Mouse (Mus musculus) lung, adult 2 months (tissue): ENCODE measurements at regions not wholly inside any gene's neighbourhood (a gene's known extent, or its start where the extent isn't known, plus 50 kb on each side); places are given as distances from the start of the nearest gene placed in this dataset.

ENCODE experiments used
- DNase-seq: peaks from one replicate; pipeline ENCODE4 v3.0.0; 2022
- H3K4me1 ChIP-seq: fragments of 200-500 bp; 2 replicates; pipeline ENCODE4 v1.6.1; 2011; ENCODE audit warnings: low read length; ENCODE audit not compliant: control insufficient read depth, insufficient read depth
- H3K4me3 ChIP-seq: fragments of 200-500 bp; replicated peaks from 2 replicates; pipeline ENCODE3; 2011; ENCODE audit warnings: low read depth, mild to moderate bottlenecking, control low read depth, low read length; ENCODE audit errors: extremely low read depth
- CTCF ChIP-seq: fragments of 200-500 bp; IDR thresholded peaks from 2 replicates; pipeline ENCODE4 v1.5.1; 2011; ENCODE audit warnings: mild to moderate bottlenecking, low read length, control low read depth; ENCODE audit not compliant: insufficient read depth
- POLR2A ChIP-seq: fragments of 200-500 bp; IDR thresholded peaks from 2 replicates; pipeline ENCODE4 v1.6.1; 2011; ENCODE audit warnings: low read depth, mild to moderate bottlenecking, control low read depth, low read length, borderline replicate concordance; ENCODE audit errors: extremely low read depth
- WGBS: fragments of 180-500 bp; shearing (Covaris S2); methylation state at CpG from one replicate; pipeline ENCODE4 v1.1.7; 2018; 5-methylcytosine and 5-hydroxymethylcytosine counted together

DNA sequence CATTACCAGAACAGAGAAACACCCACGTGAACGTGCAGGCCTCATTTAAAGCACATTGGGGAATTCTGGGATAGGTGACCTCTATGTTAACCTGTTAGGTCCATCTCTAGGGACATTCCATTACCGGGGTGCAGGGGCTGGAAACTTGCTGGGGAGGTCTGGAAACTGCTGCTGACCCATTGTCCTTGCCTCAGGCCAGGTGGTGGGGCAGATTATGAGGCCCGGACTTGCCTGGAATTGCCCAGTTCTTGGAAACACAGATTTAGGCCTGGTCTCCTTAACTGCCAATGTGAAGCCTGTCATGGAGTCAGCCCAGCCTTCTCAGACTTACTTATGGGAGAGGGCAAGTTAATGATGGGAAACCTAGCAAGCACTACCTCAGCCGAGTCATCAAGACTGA, 175.3 kb upstream of the Klf7 start:
- Histone ChIP-seq H3K4me3 (no peak overlapping the region), H3K4me1 (peaks cover 4% of the 10 kb centered on the region)
- no peak for TF ChIP-seq CTCF
- no peak for TF ChIP-seq POLR2A
- WGBS, result 85% methylated on average over 5 of the region's 5 CpGs
- DNase-seq, result no peak

DNA sequence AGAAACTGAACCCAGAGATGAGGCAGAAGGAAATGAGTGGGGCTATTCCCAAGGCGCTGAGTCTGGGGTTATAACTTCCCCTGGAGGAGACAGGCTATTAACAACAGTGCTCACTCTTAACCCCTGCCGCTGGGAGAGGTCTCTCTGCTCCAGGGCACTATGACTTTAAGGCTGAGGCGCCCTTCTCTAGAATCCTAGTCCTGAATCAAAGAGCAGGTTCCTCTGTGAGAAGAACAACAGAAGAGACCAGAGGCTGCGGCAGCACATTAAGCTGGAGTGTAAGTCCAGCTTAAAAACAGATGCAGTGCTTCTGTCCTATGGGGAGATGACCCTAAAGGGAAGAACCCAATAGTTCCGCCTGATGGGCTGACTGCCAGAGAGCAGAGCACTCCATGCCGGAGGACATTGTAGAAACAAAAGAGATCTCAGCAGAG, 173.4 kb upstream of the Klf7 start:
- TF ChIP-seq CTCF, result no peak
- no peak for TF ChIP-seq POLR2A
- no peak for DNase-seq
- Histone ChIP-seq H3K4me1 (no peaks in the 10 kb centered on the region), H3K4me3 (no peak overlapping the region)
- WGBS, result 34% methylated on average over 6 of the region's 6 CpGs

DNA sequence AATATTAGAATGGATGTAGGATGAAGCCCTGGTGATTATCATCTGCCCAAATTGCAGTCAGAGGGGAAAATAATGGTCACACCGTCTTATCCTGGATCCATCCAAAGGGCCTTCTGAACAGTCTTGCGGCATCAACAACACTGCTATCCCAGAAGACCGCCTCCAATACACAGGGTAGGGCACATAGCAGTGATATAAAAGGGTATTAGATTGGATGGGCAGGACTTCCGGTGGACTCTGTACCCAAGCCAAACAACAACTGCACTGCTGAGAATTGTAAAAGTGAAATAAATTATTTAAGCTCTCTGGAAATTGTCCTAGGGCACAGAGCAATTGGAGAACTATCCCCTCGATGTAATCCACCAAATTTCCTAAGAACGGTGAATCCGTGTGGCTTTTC, 173.0 kb upstream of the Klf7 start:
- TF ChIP-seq POLR2A (no peak), CTCF (no peak)
- no peak for DNase-seq
- Histone ChIP-seq H3K4me1 (no peaks in the 10 kb centered on the region), H3K4me3 (no peak overlapping the region)
- WGBS, result 72% methylated on average over 7 of the region's 7 CpGs

DNA sequence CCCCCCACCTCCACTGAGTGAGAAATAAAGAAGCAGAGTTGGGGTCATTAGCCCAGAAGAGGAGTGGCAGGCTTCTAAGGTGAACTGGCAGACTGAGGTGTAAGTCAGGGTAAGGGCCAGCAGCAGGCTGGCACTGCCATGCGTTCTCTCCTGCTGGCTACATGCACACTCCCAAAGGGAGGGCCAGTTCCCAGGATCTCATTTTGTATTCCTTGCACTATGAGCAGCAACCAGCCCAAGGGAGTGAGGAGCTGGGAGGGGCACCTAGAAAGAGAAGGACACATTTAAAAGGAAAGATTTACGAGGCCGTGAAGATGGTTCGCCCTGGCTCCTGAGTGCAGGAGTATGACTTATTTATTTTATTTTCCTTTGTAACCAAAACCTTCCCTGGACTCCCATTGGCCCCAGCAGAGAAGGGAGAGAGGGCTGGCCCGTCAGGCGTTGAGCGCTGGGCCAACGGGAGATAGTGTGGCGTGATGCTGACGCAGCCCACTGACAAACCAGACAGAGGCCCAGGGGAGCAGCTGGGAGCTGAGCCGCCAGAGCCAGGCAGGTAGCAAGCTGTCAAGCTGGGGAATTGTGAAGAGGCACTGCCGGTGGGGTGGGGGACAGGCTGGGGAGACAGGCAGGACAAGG, 166.8 kb upstream of the Klf7 start:
- DNase-seq, result no peak
- TF ChIP-seq CTCF, result no peak
- TF ChIP-seq POLR2A, result no peak
- 57% methylated on average over 12 of the region's 12 CpGs for WGBS

DNA sequence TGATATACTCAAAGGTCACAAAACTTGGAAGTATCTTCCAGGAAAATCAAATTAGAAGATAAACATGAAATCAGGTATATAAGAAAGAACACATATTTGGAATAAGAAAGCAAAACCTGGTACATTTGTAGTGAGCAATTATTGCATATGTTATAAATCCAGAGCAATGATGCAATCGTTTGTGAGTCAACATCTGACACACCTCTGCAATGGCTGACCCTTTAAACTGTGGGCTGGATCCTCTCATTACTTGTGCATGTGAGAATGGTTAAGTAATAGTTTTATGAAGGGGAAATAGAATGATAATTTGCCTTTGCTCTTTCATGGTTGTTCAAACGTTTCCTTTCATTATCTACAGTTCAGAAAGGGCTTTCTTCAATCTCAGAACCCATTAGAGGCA, 165.0 kb upstream of the Klf7 start:
- DNase-seq, result no peak
- no peak for TF ChIP-seq CTCF
- TF ChIP-seq POLR2A, result no peak
- Histone ChIP-seq H3K4me1 (peaks cover 4% of the 10 kb centered on the region; the same call in 1 of the 2 replicates), H3K4me3 (no peak overlapping the region)
- WGBS, result 62% methylated on average over 2 of the region's 2 CpGs

More for the DNA sequence above, 166.8 kb upstream of the Klf7 start:
- Histone ChIP-seq H3K4me1 (peaks cover 4% of the 10 kb centered on the region; the same call in 1 of the 2 replicates), H3K4me3 (no peak overlapping the region)

DNA sequence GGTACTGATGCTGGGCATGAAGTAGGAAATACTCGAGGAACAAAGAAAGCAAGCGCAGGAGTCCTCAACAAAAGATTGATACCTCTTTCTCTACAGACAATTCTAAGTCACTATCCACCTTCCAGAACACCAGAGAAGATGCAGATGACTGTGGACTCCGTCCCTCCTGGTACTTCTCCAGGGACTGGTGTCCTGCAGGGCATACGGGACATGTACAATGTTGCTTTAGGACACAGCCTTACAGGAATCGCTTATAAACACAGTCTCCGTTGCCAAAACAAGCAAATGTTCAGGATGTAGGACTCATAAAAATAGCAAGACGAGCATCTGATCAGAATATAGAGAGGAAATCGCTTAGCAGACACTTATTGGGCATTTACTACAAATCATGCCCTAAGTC, 162.6 kb upstream of the Klf7 start:
- Histone ChIP-seq H3K4me1 (peaks cover 4% of the 10 kb centered on the region; the same call in 1 of the 2 replicates), H3K4me3 (no peak overlapping the region)
- DNase-seq, result no peak
- TF ChIP-seq CTCF (no peak), POLR2A (no peak)
- WGBS, result 52% methylated on average over 8 of the region's 8 CpGs

DNA sequence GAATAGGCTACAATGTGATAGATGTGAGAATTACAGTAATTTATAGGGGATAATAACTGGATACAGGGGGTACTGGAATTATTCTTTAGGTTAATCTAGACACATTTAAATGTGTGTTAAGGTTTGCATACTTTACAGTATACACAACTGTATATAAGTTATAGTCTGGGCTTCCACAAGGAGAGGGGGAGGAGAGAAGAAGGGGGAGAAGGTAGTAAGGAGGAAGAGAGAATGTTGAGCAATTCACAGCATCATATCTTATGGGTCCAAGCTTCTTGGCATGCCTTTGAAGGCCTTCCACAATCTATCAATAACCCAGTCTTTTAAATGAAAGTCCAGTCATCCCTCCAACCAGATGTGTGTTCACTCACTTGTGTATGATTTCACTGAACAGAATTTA, 153.8 kb upstream of the Klf7 start:
- DNase-seq, result no peak
- no peak for TF ChIP-seq POLR2A
- TF ChIP-seq CTCF, result no peak
- Histone ChIP-seq H3K4me3 (no peak overlapping the region), H3K4me1 (no peaks in the 10 kb centered on the region)

DNA sequence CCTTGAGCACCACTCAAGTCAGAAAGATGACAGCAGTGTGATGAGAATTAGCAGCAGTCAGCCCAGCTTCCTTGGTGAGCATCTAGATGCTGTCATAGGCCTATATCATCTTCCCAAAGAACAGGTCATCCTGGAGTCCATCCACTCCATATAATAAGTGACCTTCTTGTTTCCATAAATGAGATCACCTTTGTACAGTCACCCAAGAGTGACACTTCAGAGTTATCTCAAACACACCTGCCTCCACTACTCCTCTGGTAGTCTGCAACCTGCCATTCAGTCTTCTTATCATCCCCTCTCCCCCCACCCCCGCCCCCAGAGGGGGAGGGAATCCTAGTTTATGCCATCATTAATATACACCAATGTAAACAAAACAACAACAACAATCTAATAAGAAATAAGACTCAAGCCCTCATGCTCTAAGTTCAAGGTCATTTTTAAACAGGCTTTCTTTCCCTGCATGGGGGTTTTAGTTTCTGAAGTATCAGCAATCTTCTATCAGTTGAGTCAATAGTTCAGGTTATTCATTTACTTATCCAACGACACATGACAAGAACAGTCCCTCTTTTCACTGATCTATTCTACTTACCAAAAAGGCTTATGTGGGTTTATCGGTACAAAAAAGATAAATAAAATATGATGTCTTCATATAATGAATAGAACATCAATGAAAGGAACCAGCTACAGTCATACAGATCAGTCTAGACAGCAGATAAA, 153.2 kb upstream of the Klf7 start:
- DNase-seq, result no peak
- 70% methylated on average over 3 of the region's 3 CpGs for WGBS
- Histone ChIP-seq H3K4me3 (no peak overlapping the region), H3K4me1 (no peaks in the 10 kb centered on the region)
- TF ChIP-seq CTCF, result no peak
- TF ChIP-seq POLR2A, result no peak

DNA sequence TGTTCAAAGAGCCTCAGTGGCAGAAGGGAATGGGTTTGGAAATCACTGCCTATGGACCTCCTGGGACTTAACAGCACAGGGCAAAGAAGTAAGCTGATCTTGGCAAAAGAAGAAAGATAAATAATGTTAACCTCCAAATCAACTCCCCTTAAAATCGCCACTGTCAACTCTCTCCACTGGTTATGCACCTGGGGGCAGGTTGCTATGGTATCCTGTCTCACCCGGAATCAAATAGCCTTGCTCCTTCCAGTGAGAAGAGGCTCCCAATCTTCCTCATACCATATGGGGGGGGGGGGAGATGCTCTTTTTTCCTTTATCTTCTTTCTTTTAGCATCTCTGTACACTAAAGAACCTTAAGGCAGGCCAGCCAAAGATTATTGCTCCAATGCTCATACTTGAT, 135.2 kb upstream of the Klf7 start:
- no peaks in the 10 kb centered on the region for H3K4me1 ChIP-seq
- no peak overlapping the region for H3K4me3 ChIP-seq
- no peak for TF ChIP-seq CTCF
- TF ChIP-seq POLR2A, result no peak
- no peak for DNase-seq
- 62% methylated on average over 2 of the region's 2 CpGs for WGBS
